Mouse (Mus musculus) midbrain, embryonic 11.5 days (tissue): ENCODE data around the gene Cttnbp2nl. TPM values are rescaled to one million over a fixed set of nuclear protein-coding genes. Genes with fewer than 3 reads are reported as not detected.
A peak's percentile ranks its signal among the peaks of the same experiment; 100 is the strongest.

ENCODE experiments used
- ATAC-seq: fragments of 200-750 bp; cut with Nextera tagmentation; 2 replicates; pipeline ENCODE4 v1.8.0; 2017; ENCODE audit warnings: moderate TSS enrichment, moderate library complexity; ENCODE audit not compliant: low FRiP score
- DNase-seq: peaks from one replicate; pipeline ENCODE4 v3.0.0; 2015; ENCODE audit warnings: low spot score; ENCODE audit errors: missing footprints
- H3K27ac ChIP-seq: fragments of 300-500 bp; sonication (generic); 2 replicates; pipeline ENCODE4 v1.5.1; 2014; ENCODE audit warnings: low read depth, low read length
- H3K27me3 ChIP-seq: fragments of 300-500 bp; sonication (generic); 2 replicates; pipeline ENCODE4 v1.6.1; 2014; ENCODE audit warnings: mild to moderate bottlenecking, low read length, moderate library complexity, mixed read lengths; ENCODE audit not compliant: control insufficient read depth, insufficient read depth
- H3K36me3 ChIP-seq: fragments of 300-500 bp; sonication (generic); 2 replicates; pipeline ENCODE4 v1.6.1; 2014; ENCODE audit warnings: mild to moderate bottlenecking, low read length, moderate library complexity, mixed read lengths; ENCODE audit not compliant: control insufficient read depth, insufficient read depth
- H3K4me1 ChIP-seq: fragments of 300-500 bp; sonication (generic); 2 replicates; pipeline ENCODE4 v1.6.1; 2014; ENCODE audit warnings: low read length; ENCODE audit not compliant: control insufficient read depth, insufficient read depth
- H3K4me2 ChIP-seq: fragments of 300-500 bp; sonication (generic); 2 replicates; pipeline ENCODE4 v1.6.1; 2014; ENCODE audit warnings: mild to moderate bottlenecking, moderate library complexity
- H3K4me3 ChIP-seq: fragments of 300-500 bp; sonication (generic); 2 replicates; pipeline ENCODE4 v1.5.1; 2014; ENCODE audit warnings: low read depth, low read length
- H3K9ac ChIP-seq: fragments of 300-500 bp; sonication (generic); 2 replicates; pipeline ENCODE4 v1.6.1; 2014; ENCODE audit warnings: low read length
- H3K9me3 ChIP-seq: fragments of 300-500 bp; sonication (generic); 2 replicates; pipeline ENCODE4 v1.6.1; 2016; ENCODE audit warnings: low read length; ENCODE audit not compliant: control insufficient read depth
- WGBS: fragments of 180-500 bp; shearing (Covaris S2); extraction: QIAGEN DNeasy Blood & Tissue Kit; methylation state at CpG from one replicate; pipeline ENCODE4 v1.1.7; 2014; 5-methylcytosine and 5-hydroxymethylcytosine counted together
- polyA plus RNA-seq: library from polyadenylated mRNA; unstranded; fragments of >200 nt; fragmentation: Nextera tagmentation; extraction: Ambion mirVana; gene quantifications from 2 replicates; pipeline ENCODE4 v1.2.1, GENCODE M21; 2014

Cttnbp2nl gene
- polyA plus RNA-seq, 1 experiment from 2014 or later, result 51.4 TPM

GRCm38 (mm10) chr3:105090147-105090546 is 37.2 kb upstream of the Cttnbp2nl start:
- WGBS, result 93% methylated on average over 7 of the region's 7 CpGs
- Histone ChIP-seq H3K4me2 (no peak overlapping the region), H3K4me3 (no peak overlapping the region), H3K9me3 (no peaks in the 10 kb centered on the region), H3K4me1 (no peaks in the 10 kb centered on the region), H3K27me3 (no peaks in the 10 kb centered on the region; the same call in 1 of the 2 replicates), H3K27ac (no peak overlapping the region), H3K9ac (no peak overlapping the region), H3K36me3 (no peaks in the 10 kb centered on the region)
- DNase-seq (peak; percentile 17), ATAC-seq (no peak)

DNA sequence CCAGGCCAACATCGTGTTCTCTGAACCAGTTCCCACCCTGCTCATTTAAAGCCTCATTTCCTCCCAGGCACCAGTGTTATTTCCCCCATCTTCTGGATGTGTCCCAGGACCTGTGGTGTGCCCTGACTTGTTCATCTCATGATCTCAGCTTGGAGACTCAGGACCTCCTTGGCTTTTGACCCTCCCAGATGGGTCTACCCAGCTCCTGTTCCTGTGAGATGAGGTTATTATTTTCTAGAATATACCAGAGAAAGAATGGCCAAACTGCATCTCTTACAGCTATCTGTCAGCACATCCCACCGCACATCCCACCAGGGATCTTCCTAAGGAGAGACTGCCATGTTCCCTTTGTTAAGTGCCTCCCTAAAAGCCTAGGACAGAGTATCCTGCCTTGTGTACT is 35.7 kb upstream of the Cttnbp2nl start:
- no peak overlapping the region for H3K4me2 ChIP-seq
- no peak for ATAC-seq
- no peaks in the 10 kb centered on the region for H3K4me1 ChIP-seq
- no peaks in the 10 kb centered on the region for H3K36me3 ChIP-seq
- H3K9ac ChIP-seq, result no peak overlapping the region
- no peaks in the 10 kb centered on the region; the same call in 1 of the 2 replicates for H3K27me3 ChIP-seq
- no peak overlapping the region for H3K4me3 ChIP-seq
- DNase-seq, result peak; percentile 64
- no peak overlapping the region for H3K27ac ChIP-seq
- WGBS, result 76% methylated on average over 2 of the region's 2 CpGs
- no peaks in the 10 kb centered on the region for H3K9me3 ChIP-seq

DNA sequence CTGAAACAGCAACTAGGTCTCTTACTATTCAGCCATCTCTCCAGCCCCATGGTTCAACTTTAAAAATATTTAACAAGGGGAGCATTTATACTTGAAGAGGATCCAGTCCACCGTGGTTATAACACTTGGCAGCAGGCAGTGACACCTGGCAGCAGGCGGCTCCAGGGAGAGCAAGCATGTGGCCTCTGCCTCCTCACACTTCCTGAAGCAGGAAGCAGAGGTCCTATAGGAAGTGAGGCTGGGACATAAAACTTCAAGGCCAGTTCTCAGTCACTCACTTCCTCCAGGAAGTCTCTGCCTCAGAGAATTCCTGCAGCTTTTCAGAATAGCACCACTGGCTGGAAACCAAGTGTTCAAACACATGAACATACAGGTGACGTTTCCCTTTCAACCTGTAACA is 34.4 kb upstream of the Cttnbp2nl start:
- H3K36me3 ChIP-seq, result no peaks in the 10 kb centered on the region
- 90% methylated on average over 3 of the region's 3 CpGs for WGBS
- no peak overlapping the region for H3K9ac ChIP-seq
- DNase-seq, result peak; percentile 10
- H3K4me3 ChIP-seq, result no peak overlapping the region
- H3K4me2 ChIP-seq, result no peak overlapping the region
- no peak overlapping the region for H3K27ac ChIP-seq
- H3K27me3 ChIP-seq, result no peaks in the 10 kb centered on the region; the same call in 1 of the 2 replicates
- no peak for ATAC-seq
- H3K9me3 ChIP-seq, result no peaks in the 10 kb centered on the region
- H3K4me1 ChIP-seq, result no peaks in the 10 kb centered on the region

DNA sequence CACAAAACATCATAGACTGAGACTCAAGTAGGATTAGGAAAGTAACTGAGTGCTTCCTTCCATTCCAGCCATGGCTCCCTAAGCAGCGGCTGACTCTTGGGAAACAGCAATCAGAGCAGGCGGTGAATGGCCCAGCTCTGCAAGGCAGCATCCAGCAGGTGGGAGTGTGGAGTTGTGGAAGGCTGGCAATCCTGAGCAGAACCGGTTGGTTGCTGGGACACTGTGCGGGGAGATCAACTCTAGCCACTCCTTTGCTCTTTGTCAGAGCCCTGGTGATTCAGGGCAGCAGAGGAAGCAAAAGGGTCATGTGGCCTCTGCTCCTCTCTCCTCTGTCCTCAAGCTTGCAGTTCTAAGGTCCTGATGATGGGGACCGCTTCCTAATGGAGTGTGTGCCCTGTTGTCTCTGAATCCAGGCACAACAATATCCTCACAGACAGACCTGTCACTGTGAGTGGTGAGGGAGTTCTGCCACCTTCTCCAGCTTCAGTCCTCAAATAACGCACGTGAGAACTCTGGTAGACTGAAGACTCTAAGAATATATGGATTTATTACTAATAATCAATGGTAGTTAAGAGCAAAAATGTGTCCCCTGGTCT is 25.4 kb upstream of the Cttnbp2nl start:
- H3K4me1 ChIP-seq, result no peaks in the 10 kb centered on the region
- WGBS, result 16% methylated on average over 7 of the region's 7 CpGs

DNA sequence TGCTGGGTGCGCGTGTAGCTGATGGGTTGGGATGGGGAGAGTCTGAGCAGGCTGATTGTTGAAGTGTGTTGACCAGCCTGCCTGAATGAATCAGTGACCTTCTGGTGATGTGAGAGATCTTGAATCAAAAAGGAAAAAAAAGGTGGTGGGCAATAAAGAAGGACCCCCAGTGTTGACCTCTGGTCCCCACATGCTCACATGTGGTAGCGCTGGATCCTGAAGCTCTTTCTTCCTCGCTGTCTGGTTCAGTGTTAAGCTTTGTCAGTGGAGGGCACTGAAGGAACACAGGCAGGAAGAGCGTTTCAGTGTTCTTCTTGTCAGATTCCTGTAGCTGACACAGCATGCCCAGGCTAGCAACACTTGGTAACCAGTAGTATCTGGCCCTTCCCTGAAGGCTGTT is 22.9 kb upstream of the Cttnbp2nl start:
- H3K27me3 ChIP-seq, result no peaks in the 10 kb centered on the region
- H3K4me2 ChIP-seq, result no peak overlapping the region
- H3K9me3 ChIP-seq, result no peaks in the 10 kb centered on the region
- no peaks in the 10 kb centered on the region for H3K4me1 ChIP-seq
- no peak overlapping the region for H3K27ac ChIP-seq
- no peak overlapping the region for H3K9ac ChIP-seq
- ATAC-seq, result no peak
- no peaks in the 10 kb centered on the region for H3K36me3 ChIP-seq
- H3K4me3 ChIP-seq, result no peak overlapping the region
- peak; percentile 69 for DNase-seq
- 96% methylated on average over 5 of the region's 5 CpGs for WGBS

More for the DNA sequence above, 25.4 kb upstream of the Cttnbp2nl start:
- peak; percentile 96 for ATAC-seq
- Histone ChIP-seq H3K27ac (no peak overlapping the region), H3K4me2 (no peak overlapping the region), H3K27me3 (no peaks in the 10 kb centered on the region), H3K9me3 (no peaks in the 10 kb centered on the region), H3K9ac (no peak overlapping the region), H3K36me3 (no peaks in the 10 kb centered on the region), H3K4me3 (no peak overlapping the region)
- peak; percentile 94 for DNase-seq

- H3K27me3 ChIP-seq, result no peaks in the 10 kb centered on the region
- DNase-seq, result peak; percentile 8
These were observed 19.6 kb upstream of the Cttnbp2nl start for GRCm38 (mm10) chr3:105072536-105072935.

DNA sequence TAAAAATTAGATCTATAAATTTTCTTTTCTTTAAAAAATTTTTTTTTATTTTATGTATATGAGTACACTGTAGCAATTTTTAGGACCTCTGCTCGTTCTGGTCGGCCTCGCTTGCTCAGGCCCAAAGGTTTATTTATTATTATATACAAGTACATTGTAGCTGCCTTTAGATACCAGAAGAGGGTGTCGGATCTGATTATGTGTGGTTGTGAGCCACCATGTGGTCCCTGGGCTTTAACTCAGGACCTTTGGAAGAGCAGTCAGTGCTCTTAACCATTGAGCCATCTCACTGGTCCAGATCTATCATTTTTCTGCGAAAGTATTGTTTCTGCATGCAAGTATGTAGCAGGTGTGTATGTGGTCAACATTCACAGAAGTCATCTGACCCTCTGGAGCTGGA is 18.3 kb upstream of the Cttnbp2nl start:
- Histone ChIP-seq H3K27me3 (no peaks in the 10 kb centered on the region), H3K27ac (no peak overlapping the region), H3K4me3 (no peak overlapping the region), H3K36me3 (no peaks in the 10 kb centered on the region), H3K9ac (no peak overlapping the region), H3K9me3 (no peaks in the 10 kb centered on the region), H3K4me1 (no peaks in the 10 kb centered on the region), H3K4me2 (no peak overlapping the region)
- ATAC-seq, result no peak
- DNase-seq, result peak; percentile 41
- WGBS, result 90% methylated on average over 5 of the region's 5 CpGs

More at GRCm38 (mm10) chr3:105072536-105072935, 19.6 kb upstream of the Cttnbp2nl start:
- ATAC-seq, result no peak
- Histone ChIP-seq H3K36me3 (no peaks in the 10 kb centered on the region), H3K9ac (no peak overlapping the region), H3K4me3 (no peak overlapping the region), H3K4me2 (no peak overlapping the region), H3K27ac (no peak overlapping the region), H3K9me3 (no peaks in the 10 kb centered on the region), H3K4me1 (no peaks in the 10 kb centered on the region)
- WGBS, result 92% methylated on average over 10 of the region's 10 CpGs

DNA sequence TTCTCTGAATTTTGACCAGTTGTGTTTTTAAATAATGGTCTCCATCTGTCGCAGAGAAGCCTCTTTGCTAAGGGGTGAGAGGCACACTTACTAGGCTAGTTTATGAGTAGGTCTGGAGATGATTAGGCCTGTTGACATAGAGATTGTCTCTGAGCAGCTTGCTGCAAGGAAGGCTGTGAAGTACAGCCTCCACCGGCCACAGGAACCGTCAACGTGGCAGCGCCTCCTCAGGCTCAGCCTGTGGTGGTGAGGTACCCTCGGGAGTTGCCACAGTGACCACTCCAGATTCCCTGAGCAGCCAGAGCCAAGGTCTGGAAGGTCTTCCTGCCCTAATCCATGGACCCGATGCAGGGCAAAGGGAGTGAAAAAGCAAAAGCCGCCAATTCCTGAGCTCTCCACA is 17.6 kb upstream of the Cttnbp2nl start:
- ATAC-seq (no peak), DNase-seq (peak; percentile 78)
- Histone ChIP-seq H3K4me1 (no peaks in the 10 kb centered on the region), H3K36me3 (no peaks in the 10 kb centered on the region), H3K9ac (no peak overlapping the region), H3K4me2 (no peak overlapping the region), H3K9me3 (no peaks in the 10 kb centered on the region), H3K27ac (no peak overlapping the region), H3K27me3 (no peaks in the 10 kb centered on the region), H3K4me3 (no peak overlapping the region)
- 76% methylated on average over 8 of the region's 8 CpGs for WGBS

DNA sequence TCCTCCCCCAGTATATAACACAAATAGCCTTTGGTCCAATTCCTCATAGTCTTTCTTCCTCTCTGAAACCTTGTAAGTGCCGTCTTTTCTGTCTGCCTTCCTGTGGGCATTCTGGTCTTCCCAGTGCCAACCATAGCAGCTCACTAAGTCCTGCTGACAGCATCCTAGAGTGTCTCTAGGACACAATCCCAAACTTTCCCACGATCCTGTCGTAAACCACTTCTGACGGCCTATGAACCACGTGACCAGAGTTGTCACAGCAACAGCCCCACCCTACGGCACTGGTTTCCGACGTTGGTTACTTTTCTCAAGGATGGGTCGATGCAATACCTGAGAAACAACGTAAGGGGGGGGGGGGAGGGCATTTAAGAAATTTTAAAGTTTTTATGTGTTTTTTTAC is 13.6 kb upstream of the Cttnbp2nl start, which contains the start of gene 4930564D02Rik:
Gene 4930564D02Rik, plus strand, starts transcription at position 301 of the 400 bp plus-strand sequence.
- ATAC-seq, result no peak
- Histone ChIP-seq H3K27me3 (no peaks in the 10 kb centered on the region), H3K36me3 (no peaks in the 10 kb centered on the region), H3K4me1 (no peaks in the 10 kb centered on the region), H3K9ac (no peak within 1 kb of the TSS), H3K27ac (no peak within 1 kb of the TSS), H3K9me3 (no peaks in the 10 kb centered on the region), H3K4me3 (no peak within 1 kb of the TSS), H3K4me2 (no peak within 1 kb of the TSS)
- WGBS, result 85% methylated on average over 10 of the region's 10 CpGs
- DNase-seq, result peak; percentile 35
